Mouse (Mus musculus): Measurements from ENCODE around the gene Cyp4f37. TPM values are rescaled to one million over a fixed set of nuclear protein-coding genes. Genes with fewer than 3 reads are reported as not detected.

Gene Cyp4f37
- polyA plus RNA-seq, 1 experiment, result 2.2 TPM

DNA sequence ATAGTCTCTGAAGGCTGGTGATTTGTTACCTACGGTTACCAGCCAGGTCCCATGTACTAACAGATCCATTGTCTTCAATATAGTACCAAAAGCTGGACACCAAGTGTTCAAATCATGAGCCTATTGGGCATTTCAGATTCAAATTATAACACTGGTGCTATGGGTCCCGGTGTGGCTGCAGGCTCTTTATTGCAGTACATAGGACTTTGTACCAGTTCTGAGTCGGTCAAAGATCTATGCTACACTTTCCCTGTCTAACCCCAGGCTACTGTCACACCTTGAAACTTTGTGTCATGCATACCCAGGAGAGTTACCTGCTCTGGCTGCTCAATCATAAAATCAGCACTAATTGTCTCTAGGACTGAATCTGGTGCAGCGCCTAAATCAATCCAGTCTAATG, 32.8 kb downstream of the Cyp4f37 start:
- H3K27ac ChIP-seq (ENCODE audit: control insufficient read depth, insufficient read depth, low read depth, low read length), result no peak overlapping the region
- no peak for TF ChIP-seq CTCF (IDR thresholded peaks at IDR 0.05; ENCODE audit: control insufficient read depth, insufficient read depth, insufficient replicate concordance, low read depth, low read length)
- no peak for TF ChIP-seq POLR2A (IDR thresholded peaks at IDR 0.05; ENCODE audit: control insufficient read depth, low read depth, low read length)
- H3K4me3 ChIP-seq (ENCODE audit: control insufficient read depth, low read depth, low read length), result no peak overlapping the region
- no peaks in the 10 kb centered on the region for H3K27me3 ChIP-seq (ENCODE audit: control insufficient read depth, insufficient read depth, low read length)
- H3K36me3 ChIP-seq (ENCODE audit: control insufficient read depth, insufficient read depth, low read length), result no peaks in the 10 kb centered on the region
- no peaks in the 10 kb centered on the region for H3K4me1 ChIP-seq (ENCODE audit: control insufficient read depth, insufficient read depth, low read length)

GRCm38 (mm10) chr17:32657041-32657440, 35.9 kb downstream of the Cyp4f37 start:
- H3K36me3 ChIP-seq (ENCODE audit: control insufficient read depth, insufficient read depth, low read length), result no peaks in the 10 kb centered on the region
- TF ChIP-seq CTCF (IDR thresholded peaks at IDR 0.05; ENCODE audit: control insufficient read depth, insufficient read depth, insufficient replicate concordance, low read depth, low read length), result no peak
- no peak for TF ChIP-seq POLR2A (IDR thresholded peaks at IDR 0.05; ENCODE audit: control insufficient read depth, low read depth, low read length)
- H3K27ac ChIP-seq (ENCODE audit: control insufficient read depth, insufficient read depth, low read depth, low read length), result no peak overlapping the region

DNA sequence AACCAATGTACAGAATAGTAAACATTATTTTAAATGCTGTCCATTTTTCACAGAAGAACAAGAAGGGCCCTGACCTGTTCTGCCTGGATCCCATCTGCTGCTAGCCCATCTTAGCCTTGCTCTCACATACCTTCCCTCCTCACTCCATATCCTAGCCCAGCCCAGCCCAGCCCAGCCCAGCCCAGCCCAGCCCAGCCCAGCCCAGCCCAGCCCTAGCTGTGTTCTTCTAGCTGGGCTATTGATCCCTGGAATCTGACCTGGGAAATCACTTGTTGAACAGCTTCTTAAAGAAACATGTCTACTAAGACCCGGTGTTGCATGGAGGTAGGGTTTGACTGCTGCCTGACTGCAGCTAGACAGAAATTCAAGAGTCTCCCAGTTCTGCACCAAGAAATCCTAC, 37.1 kb downstream of the Cyp4f37 start:
- no peak overlapping the region for H3K27ac ChIP-seq (ENCODE audit: control insufficient read depth, insufficient read depth, low read depth, low read length)
- TF ChIP-seq POLR2A (IDR thresholded peaks at IDR 0.05; ENCODE audit: control insufficient read depth, low read depth, low read length) (no peak), CTCF (IDR thresholded peaks at IDR 0.05; ENCODE audit: control insufficient read depth, insufficient read depth, insufficient replicate concordance, low read depth, low read length) (no peak)
- no peaks in the 10 kb centered on the region for H3K27me3 ChIP-seq (ENCODE audit: control insufficient read depth, insufficient read depth, low read length)
- H3K36me3 ChIP-seq (ENCODE audit: control insufficient read depth, insufficient read depth, low read length), result no peaks in the 10 kb centered on the region
- no peak overlapping the region for H3K4me3 ChIP-seq (ENCODE audit: control insufficient read depth, low read depth, low read length)
- H3K4me1 ChIP-seq (ENCODE audit: control insufficient read depth, insufficient read depth, low read length), result no peaks in the 10 kb centered on the region

More at GRCm38 (mm10) chr17:32657041-32657440, 35.9 kb downstream of the Cyp4f37 start:
- H3K4me1 ChIP-seq (ENCODE audit: control insufficient read depth, insufficient read depth, low read length), result no peaks in the 10 kb centered on the region
- no peak overlapping the region for H3K4me3 ChIP-seq (ENCODE audit: control insufficient read depth, low read depth, low read length)
- H3K27me3 ChIP-seq (ENCODE audit: control insufficient read depth, insufficient read depth, low read length), result no peaks in the 10 kb centered on the region

GRCm38 (mm10) chr17:32658712-32659111, 37.6 kb downstream of the Cyp4f37 start, which contains the start of gene Cyp4f40:
Gene Cyp4f40, plus strand, starts transcription at chr17:32658900.
- no peak within 1 kb of the TSS for H3K4me3 ChIP-seq (ENCODE audit: control insufficient read depth, low read depth, low read length)
- no peaks in the 10 kb centered on the region for H3K4me1 ChIP-seq (ENCODE audit: control insufficient read depth, insufficient read depth, low read length)
- H3K36me3 ChIP-seq (ENCODE audit: control insufficient read depth, insufficient read depth, low read length), result no peaks in the 10 kb centered on the region
- TF ChIP-seq CTCF (IDR thresholded peaks at IDR 0.05; ENCODE audit: control insufficient read depth, insufficient read depth, insufficient replicate concordance, low read depth, low read length) (no peak), POLR2A (IDR thresholded peaks at IDR 0.05; ENCODE audit: control insufficient read depth, low read depth, low read length) (no peak)
- no peaks in the 10 kb centered on the region for H3K27me3 ChIP-seq (ENCODE audit: control insufficient read depth, insufficient read depth, low read length)
- no peak within 1 kb of the TSS for H3K27ac ChIP-seq (ENCODE audit: control insufficient read depth, insufficient read depth, low read depth, low read length)

DNA sequence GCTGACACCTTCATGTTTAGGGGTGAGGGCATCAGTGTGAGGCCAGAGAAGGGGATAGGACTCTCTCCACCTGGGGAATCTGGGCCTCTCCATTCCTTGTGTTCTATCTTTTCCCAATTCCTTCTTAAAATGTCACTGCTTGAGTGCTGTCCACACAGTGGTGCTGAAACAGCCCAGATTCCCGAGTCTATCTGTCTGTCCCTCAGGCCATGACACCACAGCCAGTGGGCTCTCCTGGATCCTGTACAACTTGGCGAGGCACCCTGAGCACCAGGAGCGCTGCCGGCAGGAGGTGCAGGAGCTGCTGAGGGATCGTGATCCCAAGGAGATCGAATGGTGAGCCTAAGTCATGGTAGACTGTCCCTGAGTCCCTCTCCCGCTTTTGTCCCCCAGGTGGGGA, 52.9 kb downstream of the Cyp4f37 start:
- Histone ChIP-seq H3K27ac (ENCODE audit: control insufficient read depth, insufficient read depth, low read depth, low read length) (no peak overlapping the region), H3K4me1 (ENCODE audit: control insufficient read depth, insufficient read depth, low read length) (no peaks in the 10 kb centered on the region), H3K27me3 (ENCODE audit: control insufficient read depth, insufficient read depth, low read length) (no peaks in the 10 kb centered on the region), H3K4me3 (ENCODE audit: control insufficient read depth, low read depth, low read length) (no peak overlapping the region), H3K36me3 (ENCODE audit: control insufficient read depth, insufficient read depth, low read length) (no peaks in the 10 kb centered on the region)
- no peak for TF ChIP-seq CTCF (IDR thresholded peaks at IDR 0.05; ENCODE audit: control insufficient read depth, insufficient read depth, insufficient replicate concordance, low read depth, low read length)

- Histone ChIP-seq H3K27ac (ENCODE audit: control insufficient read depth, insufficient read depth, low read depth, low read length) (no peak overlapping the region), H3K36me3 (ENCODE audit: control insufficient read depth, insufficient read depth, low read length) (no peaks in the 10 kb centered on the region), H3K4me3 (ENCODE audit: control insufficient read depth, low read depth, low read length) (no peak overlapping the region), H3K27me3 (ENCODE audit: control insufficient read depth, insufficient read depth, low read length) (no peaks in the 10 kb centered on the region), H3K4me1 (ENCODE audit: control insufficient read depth, insufficient read depth, low read length) (no peaks in the 10 kb centered on the region)
- TF ChIP-seq CTCF (IDR thresholded peaks at IDR 0.05; ENCODE audit: control insufficient read depth, insufficient read depth, insufficient replicate concordance, low read depth, low read length), result no peak
These were observed 55.0 kb downstream of the Cyp4f37 start for GRCm38 (mm10) chr17:32676040-32676635.

GRCm38 (mm10) chr17:32680404-32680803, 59.3 kb downstream of the Cyp4f37 start:
- Histone ChIP-seq H3K4me1 (ENCODE audit: control insufficient read depth, insufficient read depth, low read length) (no peaks in the 10 kb centered on the region), H3K27me3 (ENCODE audit: control insufficient read depth, insufficient read depth, low read length) (no peaks in the 10 kb centered on the region), H3K4me3 (ENCODE audit: control insufficient read depth, low read depth, low read length) (no peak overlapping the region), H3K27ac (ENCODE audit: control insufficient read depth, insufficient read depth, low read depth, low read length) (no peak overlapping the region), H3K36me3 (ENCODE audit: control insufficient read depth, insufficient read depth, low read length) (no peaks in the 10 kb centered on the region)
- TF ChIP-seq CTCF (IDR thresholded peaks at IDR 0.05; ENCODE audit: control insufficient read depth, insufficient read depth, insufficient replicate concordance, low read depth, low read length), result no peak
- no peak for TF ChIP-seq POLR2A (IDR thresholded peaks at IDR 0.05; ENCODE audit: control insufficient read depth, low read depth, low read length)
